Mouse (Mus musculus): ENCODE results near the gene Riox2. TPM values are rescaled to one million over a fixed set of nuclear protein-coding genes. Genes with fewer than 3 reads are reported as not detected.
"Not testable (repeated sequence)": the region's sequence is repeated elsewhere in the genome, so short reads cannot be mapped to it uniquely, and the experiment has no call there.

Riox2 gene
- 25.3 and 27.5 TPM in 2 replicates for polyA plus RNA-seq (2015; fragmentation: Nextera tagmentation; extraction: Ambion mirVana)

- Histone ChIP-seq H3K9ac (ENCODE audit: low read length) (peak within 1 kb of the TSS; percentile 80), H3K4me3 (ENCODE audit: low read length) (peak within 1 kb of the TSS; percentile 77), H3K4me1 (ENCODE audit: control insufficient read depth, insufficient read depth, low read length) (peaks cover 10% of the 10 kb centered on the region), H3K9me3 (replicated peaks; ENCODE audit: control insufficient read depth, low read length) (no peaks in the 10 kb centered on the region; the same call in 1 of the 2 replicates), H3K27me3 (ENCODE audit: control insufficient read depth, insufficient read depth, low read length) (no peaks in the 10 kb centered on the region), H3K36me3 (ENCODE audit: control insufficient read depth, insufficient read depth) (peaks cover 11% of the 10 kb centered on the region), H3K4me2 (ENCODE audit: low read depth, low read length) (peak within 1 kb of the TSS; percentile 57), H3K27ac (ENCODE audit: low read length) (peak within 1 kb of the TSS; percentile 77)
- WGBS: 1% methylated on average over 56 of the region's 56 CpGs
- ATAC-seq (replicated peaks; ENCODE audit: extremely low read depth, insufficient read depth, low FRiP score): peak; percentile 88
These were observed at the start of gene Riox2 for GRCm38 (mm10) chr16:59471637-59472278. TSS of gene Riox2 (plus strand) at chr16:59471775.

GRCm38 (mm10) chr16:59427960-59428359, 43.6 kb upstream of the Riox2 start:
- no peak overlapping the region for H3K4me3 ChIP-seq (ENCODE audit: low read length)
- 74% methylated on average over 7 of the region's 7 CpGs for WGBS
- ATAC-seq (replicated peaks; ENCODE audit: extremely low read depth, insufficient read depth, low FRiP score): no peak
- no peaks in the 10 kb centered on the region for H3K4me1 ChIP-seq (ENCODE audit: control insufficient read depth, insufficient read depth, low read length)
- H3K4me2 ChIP-seq (ENCODE audit: low read depth, low read length): no peak overlapping the region
- no peak overlapping the region for H3K27ac ChIP-seq (ENCODE audit: low read length)
- no peaks in the 10 kb centered on the region for H3K27me3 ChIP-seq (ENCODE audit: control insufficient read depth, insufficient read depth, low read length)
- no peaks in the 10 kb centered on the region for H3K9me3 ChIP-seq (replicated peaks; ENCODE audit: control insufficient read depth, low read length)
- no peak overlapping the region for H3K9ac ChIP-seq (ENCODE audit: low read length)
- no peaks in the 10 kb centered on the region for H3K36me3 ChIP-seq (ENCODE audit: control insufficient read depth, insufficient read depth)

GRCm38 (mm10) chr16:59433181-59433580, 38.4 kb upstream of the Riox2 start:
- Histone ChIP-seq H3K9me3 (replicated peaks; ENCODE audit: control insufficient read depth, low read length) (no peaks in the 10 kb centered on the region), H3K27ac (ENCODE audit: low read length) (no peak overlapping the region), H3K4me3 (ENCODE audit: low read length) (no peak overlapping the region), H3K36me3 (ENCODE audit: control insufficient read depth, insufficient read depth) (no peaks in the 10 kb centered on the region), H3K9ac (ENCODE audit: low read length) (no peak overlapping the region), H3K4me1 (ENCODE audit: control insufficient read depth, insufficient read depth, low read length) (no peaks in the 10 kb centered on the region), H3K4me2 (ENCODE audit: low read depth, low read length) (no peak overlapping the region), H3K27me3 (ENCODE audit: control insufficient read depth, insufficient read depth, low read length) (no peaks in the 10 kb centered on the region)
- WGBS: 75% methylated on average over 11 of the region's 11 CpGs
- ATAC-seq (replicated peaks; ENCODE audit: extremely low read depth, insufficient read depth, low FRiP score): no peak

GRCm38 (mm10) chr16:59444880-59445559, 26.6 kb upstream of the Riox2 start:
- H3K9ac ChIP-seq (ENCODE audit: low read length): no peak overlapping the region
- ATAC-seq (replicated peaks; ENCODE audit: extremely low read depth, insufficient read depth, low FRiP score): no peak
- WGBS: 81% methylated on average over 7 of the region's 7 CpGs

GRCm38 (mm10) chr16:59448181-59448580, 23.4 kb upstream of the Riox2 start:
- H3K4me3 ChIP-seq (ENCODE audit: low read length): no peak overlapping the region
- no peak overlapping the region for H3K27ac ChIP-seq (ENCODE audit: low read length)
- 76% methylated on average over 1 of the region's 1 CpGs for WGBS
- ATAC-seq (replicated peaks; ENCODE audit: extremely low read depth, insufficient read depth, low FRiP score): no peak
- no peaks in the 10 kb centered on the region for H3K36me3 ChIP-seq (ENCODE audit: control insufficient read depth, insufficient read depth)
- H3K9me3 ChIP-seq (replicated peaks; ENCODE audit: control insufficient read depth, low read length): no peaks in the 10 kb centered on the region
- H3K4me2 ChIP-seq (ENCODE audit: low read depth, low read length): no peak overlapping the region
- no peaks in the 10 kb centered on the region for H3K4me1 ChIP-seq (ENCODE audit: control insufficient read depth, insufficient read depth, low read length)
- H3K9ac ChIP-seq (ENCODE audit: low read length): no peak overlapping the region
- H3K27me3 ChIP-seq (ENCODE audit: control insufficient read depth, insufficient read depth, low read length): no peaks in the 10 kb centered on the region

More at GRCm38 (mm10) chr16:59444880-59445559, 26.6 kb upstream of the Riox2 start:
- no peaks in the 10 kb centered on the region for H3K36me3 ChIP-seq (ENCODE audit: control insufficient read depth, insufficient read depth)
- H3K4me1 ChIP-seq (ENCODE audit: control insufficient read depth, insufficient read depth, low read length): no peaks in the 10 kb centered on the region
- no peaks in the 10 kb centered on the region for H3K9me3 ChIP-seq (replicated peaks; ENCODE audit: control insufficient read depth, low read length)
- no peak overlapping the region for H3K4me3 ChIP-seq (ENCODE audit: low read length)
- H3K4me2 ChIP-seq (ENCODE audit: low read depth, low read length): no peak overlapping the region
- H3K27ac ChIP-seq (ENCODE audit: low read length): no peak overlapping the region
- H3K27me3 ChIP-seq (ENCODE audit: control insufficient read depth, insufficient read depth, low read length): no peaks in the 10 kb centered on the region

- H3K36me3 ChIP-seq (ENCODE audit: control insufficient read depth, insufficient read depth): no peaks in the 10 kb centered on the region
These were observed 22.5 kb upstream of the Riox2 start for GRCm38 (mm10) chr16:59449092-59449491.

GRCm38 (mm10) chr16:59451813-59452212, 19.8 kb upstream of the Riox2 start:
- H3K27me3 ChIP-seq (ENCODE audit: control insufficient read depth, insufficient read depth, low read length): no peaks in the 10 kb centered on the region
- ATAC-seq (replicated peaks; ENCODE audit: extremely low read depth, insufficient read depth, low FRiP score): no peak
- H3K27ac ChIP-seq (ENCODE audit: low read length): no peak overlapping the region
- no peak overlapping the region for H3K9ac ChIP-seq (ENCODE audit: low read length)
- no peak overlapping the region for H3K4me2 ChIP-seq (ENCODE audit: low read depth, low read length)
- H3K4me3 ChIP-seq (ENCODE audit: low read length): no peak overlapping the region
- H3K9me3 ChIP-seq (replicated peaks; ENCODE audit: control insufficient read depth, low read length): no peaks in the 10 kb centered on the region
- 84% methylated on average over 5 of the region's 5 CpGs for WGBS
- H3K36me3 ChIP-seq (ENCODE audit: control insufficient read depth, insufficient read depth): no peaks in the 10 kb centered on the region
- no peaks in the 10 kb centered on the region for H3K4me1 ChIP-seq (ENCODE audit: control insufficient read depth, insufficient read depth, low read length)

More at GRCm38 (mm10) chr16:59449092-59449491, 22.5 kb upstream of the Riox2 start:
- no peak overlapping the region for H3K27ac ChIP-seq (ENCODE audit: low read length)
- H3K4me3 ChIP-seq (ENCODE audit: low read length): no peak overlapping the region
- H3K27me3 ChIP-seq (ENCODE audit: control insufficient read depth, insufficient read depth, low read length): no peaks in the 10 kb centered on the region
- no peaks in the 10 kb centered on the region for H3K9me3 ChIP-seq (replicated peaks; ENCODE audit: control insufficient read depth, low read length)
- ATAC-seq (replicated peaks; ENCODE audit: extremely low read depth, insufficient read depth, low FRiP score): no peak
- H3K4me1 ChIP-seq (ENCODE audit: control insufficient read depth, insufficient read depth, low read length): no peaks in the 10 kb centered on the region
- no peak overlapping the region for H3K9ac ChIP-seq (ENCODE audit: low read length)
- no peak overlapping the region for H3K4me2 ChIP-seq (ENCODE audit: low read depth, low read length)

GRCm38 (mm10) chr16:59459259-59459861, 12.2 kb upstream of the Riox2 start:
- not testable (repeated sequence) for H3K9me3 ChIP-seq (replicated peaks; ENCODE audit: control insufficient read depth, low read length); H3K36me3 ChIP-seq (ENCODE audit: control insufficient read depth, insufficient read depth); H3K27ac ChIP-seq (ENCODE audit: low read length); H3K4me2 ChIP-seq (ENCODE audit: low read depth, low read length); H3K4me1 ChIP-seq (ENCODE audit: control insufficient read depth, insufficient read depth, low read length); H3K27me3 ChIP-seq (ENCODE audit: control insufficient read depth, insufficient read depth, low read length); H3K9ac ChIP-seq (ENCODE audit: low read length); H3K4me3 ChIP-seq (ENCODE audit: low read length)
- 70% methylated on average over 4 of the region's 5 CpGs for WGBS
- peak; percentile 45 for ATAC-seq (replicated peaks; ENCODE audit: extremely low read depth, insufficient read depth, low FRiP score)

- no peak overlapping the region for H3K4me3 ChIP-seq (ENCODE audit: low read length)
- H3K4me1 ChIP-seq (ENCODE audit: control insufficient read depth, insufficient read depth, low read length): no peaks in the 10 kb centered on the region
- peaks cover 3% of the 10 kb centered on the region; the same call in 1 of the 2 replicates for H3K9me3 ChIP-seq (replicated peaks; ENCODE audit: control insufficient read depth, low read length)
- no peak for ATAC-seq (replicated peaks; ENCODE audit: extremely low read depth, insufficient read depth, low FRiP score)
- H3K27ac ChIP-seq (ENCODE audit: low read length): no peak overlapping the region
- no peaks in the 10 kb centered on the region for H3K27me3 ChIP-seq (ENCODE audit: control insufficient read depth, insufficient read depth, low read length)
- no peak overlapping the region for H3K9ac ChIP-seq (ENCODE audit: low read length)
- WGBS: 77% methylated on average over 4 of the region's 4 CpGs
- H3K36me3 ChIP-seq (ENCODE audit: control insufficient read depth, insufficient read depth): no peaks in the 10 kb centered on the region
- H3K4me2 ChIP-seq (ENCODE audit: low read depth, low read length): no peak overlapping the region
These were observed 8.0 kb upstream of the Riox2 start for GRCm38 (mm10) chr16:59463567-59463966.
